Mouse (Mus musculus) duodenum, adult 2 months (tissue): ENCODE measurements around the gene Dpf2. TPM values are rescaled to one million over a fixed set of nuclear protein-coding genes. Genes with fewer than 3 reads are reported as not detected.

Experiments
- polyA plus RNA-seq: library from polyadenylated mRNA; depleted of rRNA; stranded (reverse); fragments of >200 nt; gene quantifications from 2 replicates; pipeline ENCODE4 v1.2.3, GENCODE M21; 2012; ENCODE audit warnings: low replicate concordance; rRNA removed

Dpf2 gene
- polyA plus RNA-seq: 46.6 and 58.0 TPM in 2 replicates

GRCm38 (mm10) chr19:5913007-5913719 lies at the start of gene Dpf2:
Dpf2 (minus strand) TSS chr19:5913010.

GRCm38 (mm10) chr19:5924713-5925093 lies 11.9 kb upstream of the Dpf2 start, which contains the start of gene Cdc42ep2:
Cdc42ep2 (minus strand) TSS chr19:5924816.

GRCm38 (mm10) chr19:5894002-5894678 lies 18.7 kb downstream of the Dpf2 start, which contains the start of gene Tigd3:
Tigd3 (minus strand) TSS chr19:5894149.

GRCm38 (mm10) chr19:5877618-5878361 lies 35.0 kb downstream of the Dpf2 start, which contains the start of gene Slc25a45:
Slc25a45 (plus strand) TSS chr19:5877808.

GRCm38 (mm10) chr19:5874969-5875480 lies 37.8 kb downstream of the Dpf2 start, which contains the start of gene Frmd8:
Frmd8 (minus strand) TSS chr19:5875274.

Other genes with a start within 250 kb of the Dpf2 start
- 31.8 and 39.3 TPM in 2 replicates for gene Sipa1, start 249.3 kb downstream of the Dpf2 start, polyA plus RNA-seq
- 93.9 and 146 TPM in 2 replicates for gene Map3k11, start 224.3 kb downstream of the Dpf2 start, polyA plus RNA-seq
- gene Pcnx3, start 224.1 kb downstream of the Dpf2 start, polyA plus RNA-seq: 123 and 125 TPM in 2 replicates
- gene Kcnk7, start 208.6 kb downstream of the Dpf2 start, polyA plus RNA-seq: 0.49 TPM in 1 of 2 replicates, not detected in the other
- gene Ehbp1l1, start 186.7 kb downstream of the Dpf2 start, polyA plus RNA-seq: 67.9 and 83.9 TPM in 2 replicates
- 93.2 and 129 TPM in 2 replicates for gene Fam89b, start 183.4 kb downstream of the Dpf2 start, polyA plus RNA-seq
- gene Ltbp3, start 172.1 kb downstream of the Dpf2 start, polyA plus RNA-seq: 22.6 and 31.6 TPM in 2 replicates
- 42.2 and 55.8 TPM in 2 replicates for gene Scyl1, start 141.6 kb downstream of the Dpf2 start, polyA plus RNA-seq
- 28.3 and 53.0 TPM in 2 replicates for gene Frmd8, start 37.7 kb downstream of the Dpf2 start, polyA plus RNA-seq
- 349 and 397 TPM in 2 replicates for gene Slc25a45, start 35.2 kb downstream of the Dpf2 start, polyA plus RNA-seq
- 1.5 and 2.8 TPM in 2 replicates for gene Tigd3, start 18.9 kb downstream of the Dpf2 start, polyA plus RNA-seq
- gene Cdc42ep2, start 11.8 kb upstream of the Dpf2 start, polyA plus RNA-seq: 9.9 and 31.6 TPM in 2 replicates
- gene Pola2, start 51.2 kb upstream of the Dpf2 start, polyA plus RNA-seq: 29.4 and 31.2 TPM in 2 replicates
- gene Slc22a20, start 73.1 kb upstream of the Dpf2 start, polyA plus RNA-seq: not detected in 2 replicates
- gene Capn1, start 102.9 kb upstream of the Dpf2 start, polyA plus RNA-seq: 53.6 and 106 TPM in 2 replicates
- gene Syvn1, start 133.6 kb upstream of the Dpf2 start, polyA plus RNA-seq: 87.1 and 103 TPM in 2 replicates
- gene Mrpl49, start 144.8 kb upstream of the Dpf2 start, polyA plus RNA-seq: 11.4 and 11.7 TPM in 2 replicates
- gene Fau, start 144.8 kb upstream of the Dpf2 start, polyA plus RNA-seq: 1,687 and 2,398 TPM in 2 replicates
- gene Znhit2, start 148.2 kb upstream of the Dpf2 start, polyA plus RNA-seq: 63.5 and 115 TPM in 2 replicates
- gene Tm7sf2, start 155.4 kb upstream of the Dpf2 start, polyA plus RNA-seq: 57.9 and 67.5 TPM in 2 replicates
- gene Vps51, start 164.2 kb upstream of the Dpf2 start, polyA plus RNA-seq: 42.6 and 68.1 TPM in 2 replicates
- gene Tmem262, start 167.0 kb upstream of the Dpf2 start, polyA plus RNA-seq: not detected in 2 replicates
- gene Gm28374, start 169.2 kb upstream of the Dpf2 start, polyA plus RNA-seq: 0.21 and 0.28 TPM in 2 replicates
- gene Zfpl1, start 171.9 kb upstream of the Dpf2 start, polyA plus RNA-seq: 103 and 136 TPM in 2 replicates
- gene Cdca5, start 172.0 kb upstream of the Dpf2 start, polyA plus RNA-seq: 2.0 and 2.6 TPM in 2 replicates
- gene AC131692.1, start 181.4 kb upstream of the Dpf2 start, polyA plus RNA-seq: not detected in 2 replicates
- gene Naaladl1, start 192.8 kb upstream of the Dpf2 start, polyA plus RNA-seq: 39.6 and 913 TPM in 2 replicates
- 53.0 and 57.0 TPM in 2 replicates for gene Sac3d1, start 205.6 kb upstream of the Dpf2 start, polyA plus RNA-seq
- gene Snx15, start 215.3 kb upstream of the Dpf2 start, polyA plus RNA-seq: 52.8 and 64.5 TPM in 2 replicates
- 76.0 and 120 TPM in 2 replicates for gene Batf2, start 228.0 kb upstream of the Dpf2 start, polyA plus RNA-seq
- gene Arl2, start 228.5 kb upstream of the Dpf2 start, polyA plus RNA-seq: 116 and 148 TPM in 2 replicates